Mouse (Mus musculus): Measurements from ENCODE around the gene Sez6l2.

- TF ChIP-seq POLR2A (IDR thresholded peaks at IDR 0.05; ENCODE audit: borderline replicate concordance, insufficient read depth, low read length) = no peak
- no peak for TF ChIP-seq CTCF (IDR thresholded peaks at IDR 0.05; ENCODE audit: borderline replicate concordance, insufficient read depth, low read depth, low read length)
Measured at GRCm38 (mm10) chr7:126952646-126953045, 2.3 kb downstream of the Sez6l2 start.

Measured in cerebellum, adult 2 months (tissue).